Mouse (Mus musculus): ENCODE data around the gene Kpna1. TPM values are rescaled to one million over a fixed set of nuclear protein-coding genes. Genes with fewer than 3 reads are reported as not detected.
"Not testable (repeated sequence)": the region's sequence is repeated elsewhere in the genome, so short reads cannot be mapped to it uniquely, and the experiment has no call there.

Kpna1 gene
- 26.7 and 48.3 TPM in 2 replicates for polyA plus RNA-seq (2011; ENCODE audit: insufficient read depth, insufficient read length, low replicate concordance, missing spikeins)

GRCm38 (mm10) chr16:35978450-35978849 lies at the start of gene Kpna1:
TSS of gene Kpna1 (plus strand) at chr16:35978750.
- not testable (repeated sequence) for H3K4me3 ChIP-seq (replicated peaks; ENCODE audit: control insufficient read depth, low read depth, low read length); H3K4me1 ChIP-seq (ENCODE audit: control insufficient read depth, insufficient read depth, low read length); H3K27ac ChIP-seq (ENCODE audit: control insufficient read depth, insufficient read depth, low read depth, low read length, poor library complexity)
- WGBS, result 93% methylated on average over 1 of the region's 1 CpGs

GRCm38 (mm10) chr16:35932179-35933055 lies 46.1 kb upstream of the Kpna1 start:
- WGBS, result 68% methylated on average over 19 of the region's 19 CpGs
- peaks cover 2% of the 10 kb centered on the region; the same call in 1 of the 2 replicates for H3K4me1 ChIP-seq (ENCODE audit: control insufficient read depth, insufficient read depth, low read length)
- no peak overlapping the region for H3K4me3 ChIP-seq (replicated peaks; ENCODE audit: control insufficient read depth, low read depth, low read length)
- TF ChIP-seq CTCF (IDR thresholded peaks at IDR 0.05; ENCODE audit: control insufficient read depth, insufficient read depth, low read length), result no peak
- no peak for TF ChIP-seq POLR2A (IDR thresholded peaks at IDR 0.05; ENCODE audit: borderline replicate concordance, control insufficient read depth, low read depth, low read length)
- no peak overlapping the region for H3K27ac ChIP-seq (ENCODE audit: control insufficient read depth, insufficient read depth, low read depth, low read length, poor library complexity)

GRCm38 (mm10) chr16:35933181-35933580 lies 45.4 kb upstream of the Kpna1 start:
- H3K4me3 ChIP-seq (replicated peaks; ENCODE audit: control insufficient read depth, low read depth, low read length), result no peak overlapping the region
- peaks cover 2% of the 10 kb centered on the region; the same call in 1 of the 2 replicates for H3K4me1 ChIP-seq (ENCODE audit: control insufficient read depth, insufficient read depth, low read length)
- no peak for TF ChIP-seq POLR2A (IDR thresholded peaks at IDR 0.05; ENCODE audit: borderline replicate concordance, control insufficient read depth, low read depth, low read length)
- TF ChIP-seq CTCF (IDR thresholded peaks at IDR 0.05; ENCODE audit: control insufficient read depth, insufficient read depth, low read length), result no peak
- 88% methylated on average over 10 of the region's 10 CpGs for WGBS
- no peak overlapping the region for H3K27ac ChIP-seq (ENCODE audit: control insufficient read depth, insufficient read depth, low read depth, low read length, poor library complexity)

- peak within 1 kb of the TSS; percentile 92 for H3K27ac ChIP-seq (ENCODE audit: control insufficient read depth, insufficient read depth, low read depth, low read length, poor library complexity)
- TF ChIP-seq CTCF (IDR thresholded peaks at IDR 0.05; ENCODE audit: control insufficient read depth, insufficient read depth, low read length), result no peak
- peak; percentile 75 for TF ChIP-seq POLR2A (IDR thresholded peaks at IDR 0.05; ENCODE audit: borderline replicate concordance, control insufficient read depth, low read depth, low read length)
- H3K4me1 ChIP-seq (ENCODE audit: control insufficient read depth, insufficient read depth, low read length), result no peaks in the 10 kb centered on the region; the same call in 1 of the 2 replicates
- whole genome bisulfite sequencing, result under 1% methylated on average over 52 of the region's 52 CpGs
- peak within 1 kb of the TSS; percentile 90 for H3K4me3 ChIP-seq (replicated peaks; ENCODE audit: control insufficient read depth, low read depth, low read length)
Observed at GRCm38 (mm10) chr16:35938211-35939151, 40.1 kb upstream of the Kpna1 start, which contains the start of the genes Parp9 and Dtx3l. TSS of gene Parp9 (plus strand) at chr16:35938470. TSS of gene Dtx3l (minus strand) at chr16:35939151.

GRCm38 (mm10) chr16:35939261-35939660 lies 39.3 kb upstream of the Kpna1 start:
- no peak for TF ChIP-seq CTCF (IDR thresholded peaks at IDR 0.05; ENCODE audit: control insufficient read depth, insufficient read depth, low read length)
- TF ChIP-seq POLR2A (IDR thresholded peaks at IDR 0.05; ENCODE audit: borderline replicate concordance, control insufficient read depth, low read depth, low read length), result no peak
- Histone ChIP-seq H3K4me3 (replicated peaks; ENCODE audit: control insufficient read depth, low read depth, low read length) (peak overlapping the region; percentile 90), H3K4me1 (ENCODE audit: control insufficient read depth, insufficient read depth, low read length) (no peaks in the 10 kb centered on the region; the same call in 1 of the 2 replicates), H3K27ac (ENCODE audit: control insufficient read depth, insufficient read depth, low read depth, low read length, poor library complexity) (peak overlapping the region; percentile 92)
- WGBS, result under 1% methylated on average over 6 of the region's 6 CpGs

- TF ChIP-seq CTCF (IDR thresholded peaks at IDR 0.05; ENCODE audit: control insufficient read depth, insufficient read depth, low read length) (peak; percentile 78), POLR2A (IDR thresholded peaks at IDR 0.05; ENCODE audit: borderline replicate concordance, control insufficient read depth, low read depth, low read length) (peak; percentile 43; the same call in 1 of the 2 replicates)
- under 1% methylated on average over 9 of the region's 9 CpGs for WGBS
- Histone ChIP-seq H3K4me3 (replicated peaks; ENCODE audit: control insufficient read depth, low read depth, low read length) (peak overlapping the region; percentile 90), H3K4me1 (ENCODE audit: control insufficient read depth, insufficient read depth, low read length) (no peaks in the 10 kb centered on the region; the same call in 1 of the 2 replicates), H3K27ac (ENCODE audit: control insufficient read depth, insufficient read depth, low read depth, low read length, poor library complexity) (no peak overlapping the region)
Observed at GRCm38 (mm10) chr16:35939690-35940089, 38.9 kb upstream of the Kpna1 start.

- Histone ChIP-seq H3K4me3 (replicated peaks; ENCODE audit: control insufficient read depth, low read depth, low read length) (no peak overlapping the region), H3K27ac (ENCODE audit: control insufficient read depth, insufficient read depth, low read depth, low read length, poor library complexity) (no peak overlapping the region), H3K4me1 (ENCODE audit: control insufficient read depth, insufficient read depth, low read length) (no peaks in the 10 kb centered on the region; the same call in 1 of the 2 replicates)
- TF ChIP-seq POLR2A (IDR thresholded peaks at IDR 0.05; ENCODE audit: borderline replicate concordance, control insufficient read depth, low read depth, low read length) (no peak), CTCF (IDR thresholded peaks at IDR 0.05; ENCODE audit: control insufficient read depth, insufficient read depth, low read length) (peak; percentile 60)
- WGBS, result 71% methylated on average over 7 of the region's 7 CpGs
Observed at GRCm38 (mm10) chr16:35941382-35941781, 37.2 kb upstream of the Kpna1 start.

- Histone ChIP-seq H3K27ac (ENCODE audit: control insufficient read depth, insufficient read depth, low read depth, low read length, poor library complexity) (no peak overlapping the region), H3K4me3 (replicated peaks; ENCODE audit: control insufficient read depth, low read depth, low read length) (no peak overlapping the region), H3K4me1 (ENCODE audit: control insufficient read depth, insufficient read depth, low read length) (no peaks in the 10 kb centered on the region)
- TF ChIP-seq POLR2A (IDR thresholded peaks at IDR 0.05; ENCODE audit: borderline replicate concordance, control insufficient read depth, low read depth, low read length) (no peak), CTCF (IDR thresholded peaks at IDR 0.05; ENCODE audit: control insufficient read depth, insufficient read depth, low read length) (no peak)
- 71% methylated on average over 5 of the region's 5 CpGs for WGBS
Observed at GRCm38 (mm10) chr16:35949264-35949663, 29.3 kb upstream of the Kpna1 start.
